Mouse (Mus musculus) intestine, embryonic 15.5 days (tissue): Measurements from ENCODE around the gene Apaf1. TPM values are rescaled to one million over a fixed set of nuclear protein-coding genes. Genes with fewer than 3 reads are reported as not detected.

ENCODE experiments used
- ATAC-seq: fragments of 200-750 bp; cut with Nextera tagmentation; 2 replicates; pipeline ENCODE4 v1.8.0; 2017; ENCODE audit warnings: moderate TSS enrichment, moderate library complexity
- H3K27ac ChIP-seq: fragments of 300-500 bp; sonication (generic); 2 replicates; pipeline ENCODE4 v1.5.1; 2015; ENCODE audit warnings: mild to moderate bottlenecking, inconsistent platforms
- H3K27me3 ChIP-seq: fragments of 300-500 bp; sonication (generic); replicated peaks from 2 replicates; pipeline ENCODE4 v1.6.1; 2015; ENCODE audit warnings: inconsistent platforms
- H3K36me3 ChIP-seq: fragments of 300-500 bp; sonication (generic); 2 replicates; pipeline ENCODE4 v1.6.1; 2015; ENCODE audit warnings: inconsistent platforms
- H3K4me1 ChIP-seq: fragments of 300-500 bp; sonication (generic); replicated peaks from 2 replicates; pipeline ENCODE4 v1.6.1; 2015; ENCODE audit warnings: inconsistent platforms
- H3K4me2 ChIP-seq: fragments of 300-500 bp; sonication (generic); replicated peaks from 2 replicates; pipeline ENCODE4 v1.6.1; 2015; ENCODE audit warnings: mild to moderate bottlenecking, inconsistent platforms
- H3K4me3 ChIP-seq: fragments of 300-500 bp; sonication (generic); replicated peaks from 2 replicates; pipeline ENCODE4 v1.5.1; 2015; ENCODE audit warnings: inconsistent platforms
- H3K9ac ChIP-seq: fragments of 300-500 bp; sonication (generic); 2 replicates; pipeline ENCODE4 v1.6.1; 2015; ENCODE audit warnings: inconsistent platforms
- H3K9me3 ChIP-seq: fragments of 300-500 bp; sonication (generic); 2 replicates; pipeline ENCODE4 v1.6.1; 2016; ENCODE audit warnings: inconsistent platforms
- WGBS: fragments of 180-500 bp; shearing (Covaris S2); methylation state at CpG from one replicate; pipeline ENCODE4 v1.1.7; 2015; 5-methylcytosine and 5-hydroxymethylcytosine counted together
- polyA plus RNA-seq: library from polyadenylated mRNA; unstranded; fragments of >200 nt; fragmentation: Nextera tagmentation; extraction: Ambion mirVana; gene quantifications from 2 replicates; pipeline ENCODE4 v1.2.1, GENCODE M21; 2015

Apaf1 gene
- polyA plus RNA-seq, 1 experiment from 2014 or later, result 20.6 TPM

DNA sequence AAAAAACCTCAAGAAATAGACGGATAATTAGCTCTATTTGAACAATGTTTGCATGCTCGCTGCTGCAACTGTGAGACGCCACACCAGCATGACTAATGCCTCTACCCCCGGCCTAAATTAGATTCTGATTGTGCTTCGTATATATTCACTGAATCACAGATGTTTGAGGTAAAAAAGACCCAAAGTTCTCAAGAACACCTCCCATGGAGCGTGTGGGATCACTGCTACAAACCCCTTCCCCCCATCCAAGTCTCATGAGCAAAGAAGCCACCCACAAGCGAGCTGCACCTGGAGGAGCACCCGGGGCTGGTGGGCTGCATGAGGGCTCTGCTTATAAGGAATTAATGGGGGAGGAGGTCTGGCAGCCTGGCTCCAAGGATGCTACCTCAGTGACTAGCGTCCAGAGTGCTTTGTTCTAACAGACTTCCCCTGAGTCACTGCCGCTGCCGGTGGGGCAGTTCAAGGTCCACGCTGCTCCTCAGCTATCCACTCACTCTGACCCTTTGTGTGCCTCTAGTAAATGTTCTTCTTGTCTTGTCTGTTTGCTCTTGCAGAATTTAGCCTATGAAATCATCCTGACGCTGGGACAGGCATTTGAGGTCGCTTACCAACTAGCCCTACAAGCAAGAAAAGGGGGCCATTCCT is 116.8 kb downstream of the Apaf1 start:
- Histone ChIP-seq H3K9ac (no peak overlapping the region), H3K4me3 (no peak overlapping the region), H3K27ac (no peak overlapping the region), H3K27me3 (peaks cover 28% of the 10 kb centered on the region), H3K4me2 (no peak overlapping the region), H3K36me3 (no peaks in the 10 kb centered on the region), H3K4me1 (peaks cover 10% of the 10 kb centered on the region; the same call in 1 of the 2 replicates), H3K9me3 (no peaks in the 10 kb centered on the region)
- no peak for ATAC-seq
- 52% methylated on average over 14 of the region's 14 CpGs for WGBS

DNA sequence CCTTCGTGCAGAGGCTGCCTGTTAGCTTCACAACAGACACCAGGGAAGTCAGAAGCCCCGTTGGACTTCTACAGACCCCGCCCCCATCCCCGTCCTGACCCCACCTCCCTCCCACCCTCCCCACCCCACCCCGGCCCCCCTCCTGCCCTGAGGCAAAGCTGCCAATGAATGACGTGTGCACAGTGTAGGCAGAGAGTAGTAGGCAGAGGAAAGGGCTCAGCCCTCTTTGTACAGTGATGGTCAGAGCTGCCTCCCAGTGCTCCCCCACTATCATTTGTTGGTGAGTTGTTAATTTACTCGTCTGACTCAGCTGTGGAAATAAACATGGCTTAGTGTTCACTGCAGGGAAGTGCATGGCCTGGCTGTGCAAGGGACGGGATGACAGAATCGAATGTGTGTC is 118.1 kb downstream of the Apaf1 start:
- H3K36me3 ChIP-seq, result no peaks in the 10 kb centered on the region
- no peak overlapping the region for H3K4me2 ChIP-seq
- H3K4me3 ChIP-seq, result no peak overlapping the region
- no peak overlapping the region for H3K27ac ChIP-seq
- WGBS, result 22% methylated on average over 9 of the region's 9 CpGs
- H3K4me1 ChIP-seq, result peaks cover 4% of the 10 kb centered on the region; the same call in 1 of the 2 replicates
- no peak for ATAC-seq
- peaks cover 24% of the 10 kb centered on the region for H3K27me3 ChIP-seq
- H3K9ac ChIP-seq, result no peak overlapping the region
- no peaks in the 10 kb centered on the region for H3K9me3 ChIP-seq

DNA sequence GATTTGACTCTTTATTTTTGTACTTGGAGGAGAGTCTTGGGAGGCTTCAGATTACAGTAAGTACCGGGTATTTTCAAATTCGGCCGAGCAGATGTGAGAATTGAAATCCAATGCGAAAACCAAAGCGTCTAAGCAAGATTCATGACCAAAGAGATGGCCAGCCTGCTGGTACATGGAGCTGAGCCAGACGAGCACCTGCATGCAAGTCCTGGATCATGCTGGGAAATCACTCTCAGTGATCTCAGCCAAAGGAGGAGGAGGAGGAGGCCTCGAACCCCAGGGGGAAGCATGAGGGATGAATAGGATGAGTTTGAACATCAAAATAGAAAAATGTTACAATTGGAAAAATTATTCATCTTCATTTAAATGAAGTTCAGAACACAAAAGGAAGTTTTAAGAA is 122.2 kb downstream of the Apaf1 start:
- Histone ChIP-seq H3K36me3 (no peaks in the 10 kb centered on the region), H3K27me3 (no peaks in the 10 kb centered on the region), H3K4me2 (no peak overlapping the region), H3K9me3 (no peaks in the 10 kb centered on the region), H3K4me3 (no peak overlapping the region), H3K4me1 (no peaks in the 10 kb centered on the region), H3K9ac (no peak overlapping the region), H3K27ac (no peak overlapping the region)
- WGBS, result 82% methylated on average over 7 of the region's 7 CpGs
- no peak for ATAC-seq

DNA sequence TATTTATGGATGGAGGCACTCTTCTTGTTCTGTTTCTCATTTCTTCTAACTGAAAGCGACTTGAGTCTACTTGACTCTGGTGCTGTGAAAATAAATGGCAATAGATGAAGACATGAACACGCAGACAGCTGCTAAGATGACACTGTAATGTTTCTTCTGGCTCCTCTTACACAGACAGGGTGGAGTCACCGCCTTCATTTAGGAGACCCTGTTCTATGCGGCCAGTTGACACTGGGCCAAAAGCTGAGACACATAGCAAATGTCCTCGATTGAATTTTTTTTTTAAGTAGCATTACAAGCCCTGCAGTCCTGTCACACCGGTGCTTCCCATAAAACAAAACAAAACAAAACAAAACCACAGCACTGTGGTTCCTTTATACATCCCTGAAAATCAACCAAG is 128.7 kb downstream of the Apaf1 start:
- Histone ChIP-seq H3K36me3 (no peaks in the 10 kb centered on the region), H3K27me3 (no peaks in the 10 kb centered on the region), H3K27ac (no peak overlapping the region), H3K4me2 (no peak overlapping the region), H3K4me1 (no peaks in the 10 kb centered on the region), H3K4me3 (no peak overlapping the region), H3K9ac (no peak overlapping the region), H3K9me3 (no peaks in the 10 kb centered on the region)
- WGBS, result 67% methylated on average over 6 of the region's 6 CpGs
- ATAC-seq, result no peak

DNA sequence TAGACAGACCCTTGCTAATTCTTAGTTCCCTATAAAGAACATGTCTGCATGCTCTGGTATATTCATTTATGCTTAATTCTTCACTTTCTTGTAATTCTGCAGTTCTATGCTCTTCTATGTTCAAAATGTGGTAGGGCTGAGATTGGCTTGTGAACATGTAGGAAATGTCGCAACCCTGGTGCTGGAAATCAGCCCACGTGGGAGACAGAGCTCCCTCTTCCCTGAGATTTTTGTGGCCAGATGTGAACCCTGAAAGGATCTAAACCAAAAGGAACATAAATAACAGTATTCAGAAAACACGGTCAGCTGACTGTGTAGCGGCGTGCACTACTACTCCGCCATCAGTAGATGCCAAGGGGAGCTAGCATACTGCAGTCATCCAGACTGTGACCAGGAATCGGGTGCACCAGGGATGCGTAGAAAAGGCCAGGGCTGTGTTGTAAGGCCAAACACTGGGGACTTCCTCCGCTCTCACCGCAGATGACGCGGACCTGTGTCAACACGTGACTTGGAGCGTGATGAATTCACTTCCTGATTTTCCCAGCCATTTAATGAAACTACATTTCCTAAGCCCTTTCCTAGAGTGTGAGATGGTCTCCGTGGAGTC is 129.4 kb downstream of the Apaf1 start:
- Histone ChIP-seq H3K9me3 (no peaks in the 10 kb centered on the region), H3K36me3 (no peaks in the 10 kb centered on the region), H3K4me1 (no peaks in the 10 kb centered on the region), H3K9ac (no peak overlapping the region), H3K4me2 (no peak overlapping the region), H3K27me3 (no peaks in the 10 kb centered on the region), H3K4me3 (no peak overlapping the region), H3K27ac (no peak overlapping the region)
- WGBS, result 88% methylated on average over 15 of the region's 15 CpGs
- ATAC-seq, result no peak

DNA sequence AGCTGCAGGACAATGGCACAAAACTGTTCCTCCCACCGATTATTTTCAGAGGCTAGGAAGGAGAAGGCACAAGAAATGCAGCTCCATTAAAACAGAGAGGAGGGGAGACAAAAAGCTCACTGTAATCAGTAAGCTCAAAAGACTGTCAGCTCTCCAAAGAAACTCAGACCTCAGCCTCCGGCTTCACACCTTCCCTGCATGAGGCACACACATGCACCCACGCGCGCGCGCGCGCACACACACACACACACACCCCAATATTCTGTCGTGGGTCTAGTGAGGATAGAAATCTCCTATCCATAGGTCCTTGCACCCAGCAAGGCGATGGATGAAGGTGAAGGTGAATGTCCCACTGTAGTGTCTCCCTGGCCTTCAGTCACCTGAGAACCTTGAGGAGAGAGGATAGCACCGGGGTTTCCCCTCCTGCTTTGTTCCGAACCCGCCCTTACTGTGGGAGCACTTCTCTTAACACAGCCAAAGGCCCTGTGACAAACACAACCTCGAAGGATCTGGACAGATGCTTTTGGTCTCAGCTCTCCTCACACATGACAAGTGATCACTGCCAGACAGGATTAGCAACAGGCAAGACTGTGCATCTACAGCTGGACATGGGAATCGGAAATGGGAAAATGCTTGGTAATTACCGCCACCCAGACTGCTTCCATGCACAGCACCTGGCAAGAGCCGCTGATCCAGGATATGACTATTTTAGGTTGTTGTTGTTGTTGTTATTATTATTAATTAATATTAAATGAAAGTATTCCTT is 134.8 kb downstream of the Apaf1 start:
- Histone ChIP-seq H3K4me3 (no peak overlapping the region), H3K27me3 (no peaks in the 10 kb centered on the region)
- 92% methylated on average over 18 of the region's 18 CpGs for WGBS

DNA sequence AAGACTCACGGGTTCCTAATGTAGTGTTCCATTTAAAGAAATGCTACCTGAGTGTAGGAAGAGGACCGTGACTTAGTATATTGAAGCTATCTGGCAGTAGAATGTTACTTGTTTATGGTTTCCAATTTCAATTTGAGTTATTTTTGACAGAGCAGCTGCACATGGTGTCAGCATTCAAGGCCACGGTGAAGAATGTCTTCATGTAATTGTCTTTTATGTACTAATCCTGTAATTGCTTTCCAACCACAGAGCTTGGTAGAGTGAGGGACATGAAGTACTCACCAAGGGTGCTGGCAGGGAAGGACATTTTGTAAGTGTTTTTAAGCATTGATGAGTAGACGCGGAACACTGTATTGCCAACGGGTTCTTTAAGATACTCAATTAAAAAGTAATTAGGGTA is 135.5 kb downstream of the Apaf1 start:
- Histone ChIP-seq H3K27ac (no peak overlapping the region), H3K9ac (no peak overlapping the region), H3K36me3 (no peaks in the 10 kb centered on the region), H3K4me2 (no peak overlapping the region), H3K4me3 (no peak overlapping the region), H3K27me3 (no peaks in the 10 kb centered on the region), H3K4me1 (no peaks in the 10 kb centered on the region), H3K9me3 (no peaks in the 10 kb centered on the region)
- 85% methylated on average over 6 of the region's 6 CpGs for WGBS
- ATAC-seq, result no peak

More for the DNA sequence above, 134.8 kb downstream of the Apaf1 start:
- H3K36me3 ChIP-seq, result no peaks in the 10 kb centered on the region
- no peaks in the 10 kb centered on the region for H3K9me3 ChIP-seq
- no peak overlapping the region for H3K4me2 ChIP-seq
- no peak for ATAC-seq
- no peak overlapping the region for H3K9ac ChIP-seq
- H3K4me1 ChIP-seq, result no peaks in the 10 kb centered on the region
- no peak overlapping the region for H3K27ac ChIP-seq

DNA sequence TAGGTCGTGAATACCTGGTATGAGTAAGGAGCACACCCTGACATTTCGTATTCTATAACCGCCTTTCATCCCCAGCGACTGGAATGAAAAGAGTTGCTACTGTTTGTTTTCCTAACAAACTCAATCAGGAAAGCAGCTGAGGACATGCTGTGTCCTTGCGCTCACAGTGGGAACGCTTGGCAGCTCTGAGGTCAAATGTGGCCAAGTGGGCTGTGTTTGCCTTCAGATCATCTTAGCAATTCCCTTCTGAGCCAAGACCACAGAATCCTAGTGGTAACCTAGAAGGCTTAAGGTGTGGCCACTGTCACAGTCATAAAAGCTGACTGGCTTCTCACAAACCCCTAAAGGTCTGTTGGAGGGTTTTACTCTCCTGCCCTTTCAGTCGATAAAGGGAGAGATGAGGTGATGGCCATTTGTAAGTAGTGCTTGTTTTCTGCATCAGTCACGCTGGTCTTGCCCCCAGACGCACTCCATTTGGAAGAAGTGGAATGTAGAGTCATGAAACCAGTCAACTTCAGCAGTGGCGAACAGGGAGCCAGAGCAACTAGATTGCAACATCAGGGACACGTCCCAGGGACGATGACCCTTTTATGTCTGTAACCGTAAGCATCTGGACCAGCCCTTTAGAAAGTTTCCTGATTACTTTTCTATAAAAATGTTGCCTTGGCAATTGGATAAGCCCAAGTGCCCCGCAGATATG is 140.4 kb downstream of the Apaf1 start:
- 81% methylated on average over 14 of the region's 14 CpGs for WGBS
- no peaks in the 10 kb centered on the region for H3K4me1 ChIP-seq
- no peak for ATAC-seq
- no peak overlapping the region for H3K4me3 ChIP-seq
- no peaks in the 10 kb centered on the region for H3K27me3 ChIP-seq
- no peaks in the 10 kb centered on the region for H3K36me3 ChIP-seq
- no peak overlapping the region for H3K4me2 ChIP-seq
- H3K27ac ChIP-seq, result no peak overlapping the region
- H3K9ac ChIP-seq, result no peak overlapping the region
- H3K9me3 ChIP-seq, result no peaks in the 10 kb centered on the region

DNA sequence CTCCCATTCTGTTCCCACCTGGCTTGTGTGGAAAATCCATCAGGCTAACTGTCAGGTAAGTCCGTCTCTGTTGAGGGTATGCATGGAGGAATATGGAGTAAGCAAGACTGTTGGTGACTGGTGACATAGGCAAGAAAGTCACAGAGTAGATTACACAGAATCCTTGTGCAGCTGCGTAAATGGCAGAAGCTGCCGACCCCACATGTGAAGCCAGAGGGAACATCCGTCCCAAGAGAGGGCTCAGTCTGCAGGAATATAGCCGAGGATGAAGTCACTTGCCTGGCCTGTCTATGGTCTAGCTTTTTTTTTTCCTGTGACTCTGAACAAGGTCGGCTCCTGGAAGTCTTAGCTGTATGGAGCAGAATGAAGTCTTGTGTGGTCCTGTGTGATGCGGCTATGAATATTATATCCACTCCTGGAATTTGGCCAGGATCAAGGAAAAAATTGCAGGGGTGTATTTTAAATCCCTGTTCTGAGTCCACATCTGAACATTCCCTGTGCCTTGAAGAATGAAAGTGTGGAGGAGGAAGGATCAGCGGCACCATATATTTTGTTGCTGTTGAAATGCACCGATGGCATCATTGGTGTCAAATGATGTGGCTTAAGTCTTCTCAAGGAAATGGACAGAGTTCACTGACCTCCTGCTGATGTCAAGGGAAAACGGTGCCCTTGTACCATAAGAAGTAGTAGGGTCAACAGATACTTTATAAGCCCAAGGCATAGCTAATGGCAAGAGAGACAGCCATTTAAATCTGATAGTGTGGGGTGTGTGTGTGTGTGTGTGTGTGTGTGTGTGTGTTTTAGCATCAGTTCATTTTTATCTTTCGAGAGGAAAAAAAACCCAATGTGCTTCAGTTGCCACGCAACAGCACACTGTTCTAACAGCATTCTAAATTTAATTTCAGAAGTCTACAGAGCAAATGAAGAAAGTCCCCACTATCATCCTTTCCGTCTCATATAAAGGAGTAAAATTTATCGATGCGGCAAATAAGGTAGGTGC is 141.7 kb downstream of the Apaf1 start:
- H3K27me3 ChIP-seq, result no peaks in the 10 kb centered on the region
- no peaks in the 10 kb centered on the region for H3K4me1 ChIP-seq
- H3K36me3 ChIP-seq, result no peaks in the 10 kb centered on the region
- H3K4me2 ChIP-seq, result no peak overlapping the region
- WGBS, result 80% methylated on average over 15 of the region's 15 CpGs
- H3K4me3 ChIP-seq, result no peak overlapping the region
- no peak for ATAC-seq
- H3K9ac ChIP-seq, result no peak overlapping the region
- no peak overlapping the region for H3K27ac ChIP-seq
- no peaks in the 10 kb centered on the region for H3K9me3 ChIP-seq
